Mouse (Mus musculus): ENCODE measurements around the gene Tcf7l2.

The Tcf7l2 gene

GRCm38 (mm10) chr19:55939090-55939489 is 197.5 kb downstream of the Tcf7l2 start:
- no peak for DNase-seq (ENCODE audit: extremely low spot score)

DNA sequence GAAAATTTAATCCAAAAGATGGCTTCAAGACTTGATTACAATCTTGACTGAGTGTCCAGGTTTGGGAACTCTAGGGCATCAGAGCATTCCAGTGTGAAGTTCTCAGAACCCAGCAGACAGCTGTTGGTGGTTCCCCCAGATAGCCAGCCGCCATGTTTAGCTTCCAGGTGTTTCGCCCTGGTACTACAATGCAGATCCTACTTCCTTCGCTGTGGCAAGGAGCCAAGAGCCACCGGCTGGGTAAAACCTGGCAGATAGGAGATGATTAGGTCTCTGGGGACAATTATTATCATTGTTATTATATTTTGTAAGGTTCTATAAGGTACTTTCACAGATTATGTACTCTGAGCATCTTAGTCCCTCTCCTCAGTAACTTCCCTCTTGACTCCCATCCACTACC is 198.1 kb downstream of the Tcf7l2 start:
- DNase-seq (ENCODE audit: extremely low spot score), result no peak

GRCm38 (mm10) chr19:55940538-55941252 is 199.1 kb downstream of the Tcf7l2 start:
- DNase-seq (ENCODE audit: extremely low spot score), result peak; percentile 33

DNA sequence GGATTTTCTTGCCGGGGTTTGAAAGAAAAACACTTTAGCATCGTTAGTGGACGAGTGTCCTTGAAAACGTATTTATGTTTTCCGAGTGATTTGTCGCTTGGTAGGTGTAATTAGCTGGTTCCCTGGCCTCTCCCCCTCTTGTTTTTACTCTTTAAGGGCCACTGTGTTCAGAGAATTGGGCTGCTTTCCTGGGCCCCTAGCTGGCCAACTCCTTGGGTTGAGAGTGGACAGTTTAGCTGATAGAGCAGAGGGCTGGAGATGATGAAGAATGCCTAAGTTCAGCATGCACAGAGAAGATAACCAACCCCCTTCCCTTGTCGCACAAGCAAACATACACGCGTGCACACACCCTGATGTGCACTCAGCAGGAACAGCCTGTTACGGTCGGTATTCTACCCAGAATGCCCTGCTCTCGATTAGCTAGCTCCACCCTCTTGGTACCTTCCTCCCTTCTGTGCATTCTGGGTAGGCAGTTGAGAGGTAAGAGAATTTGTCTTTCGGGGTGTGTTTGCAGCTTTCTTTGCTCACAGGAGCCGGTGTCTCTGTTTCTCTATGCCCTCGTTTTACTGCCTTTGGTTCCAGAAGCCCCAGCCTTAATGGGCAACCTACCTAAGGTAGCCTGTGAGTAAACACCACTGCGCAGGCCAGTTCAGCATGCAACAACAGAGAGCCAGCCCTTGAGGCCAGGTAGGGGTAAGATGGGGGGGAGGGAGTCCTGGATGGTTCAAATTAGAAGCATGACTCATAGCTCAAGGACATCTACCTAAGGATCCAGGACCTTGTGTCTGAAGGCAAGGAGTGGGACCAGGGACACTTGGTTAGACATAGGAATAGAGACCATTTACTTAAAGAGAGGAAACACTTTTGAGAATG is 199.9 kb downstream of the Tcf7l2 start:
- DNase-seq (ENCODE audit: extremely low spot score), result peak; percentile 16

- DNase-seq (ENCODE audit: extremely low spot score), result no peak
These were observed 209.8 kb downstream of the Tcf7l2 start for GRCm38 (mm10) chr19:55951397-55951796.

DNA sequence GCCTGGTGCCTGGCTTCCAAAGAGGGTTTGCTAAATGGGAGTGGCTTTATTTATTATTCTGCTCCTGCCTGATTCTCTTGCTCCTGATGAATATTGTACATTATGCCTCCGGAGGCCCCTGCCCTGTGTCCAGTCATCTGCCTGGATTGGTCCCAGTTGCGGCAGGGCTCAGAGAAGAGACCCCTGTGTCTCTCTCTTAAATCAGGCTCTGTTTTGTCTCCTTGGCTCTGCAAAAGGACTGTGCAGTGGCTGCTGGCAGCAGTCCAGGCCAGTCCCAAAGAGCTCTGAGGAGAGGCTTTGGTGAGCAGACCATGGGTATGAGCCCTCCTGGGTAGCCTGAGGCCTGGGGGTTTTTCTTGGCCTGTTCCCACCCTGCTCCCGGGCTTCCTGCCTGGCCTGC is 211.6 kb downstream of the Tcf7l2 start:
- no peak for DNase-seq (ENCODE audit: extremely low spot score)

- DNase-seq (ENCODE audit: extremely low spot score), result no peak
These were observed 213.5 kb downstream of the Tcf7l2 start for GRCm38 (mm10) chr19:55955126-55955525.

DNA sequence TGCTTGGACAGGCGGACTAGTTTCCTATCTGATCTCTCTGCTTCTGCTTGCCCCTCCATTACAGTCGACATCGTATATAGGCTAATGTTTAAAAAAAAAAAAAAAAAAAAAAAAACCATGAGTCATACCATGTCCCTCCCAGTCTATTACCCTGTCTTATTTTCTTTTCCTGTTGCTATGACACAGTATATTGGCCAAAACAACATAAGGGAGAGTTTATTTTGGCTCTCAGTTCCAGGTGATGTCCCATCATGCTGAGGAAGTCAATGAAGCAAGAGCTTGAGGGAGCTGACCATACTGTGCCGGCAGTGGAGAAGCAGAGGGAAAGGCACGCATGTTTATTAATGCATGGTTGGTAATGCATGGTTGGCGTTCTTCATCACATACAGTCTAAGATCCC is 215.1 kb downstream of the Tcf7l2 start:
- DNase-seq (ENCODE audit: extremely low spot score), result no peak

- DNase-seq (ENCODE audit: extremely low spot score), result no peak
These were observed 222.8 kb downstream of the Tcf7l2 start for GRCm38 (mm10) chr19:55964421-55964820.

GRCm38 (mm10) chr19:55966066-55966465 is 224.4 kb downstream of the Tcf7l2 start:
- no peak for DNase-seq (ENCODE audit: extremely low spot score)

- peak; percentile 25 for DNase-seq (ENCODE audit: extremely low spot score)
These were observed 228.4 kb downstream of the Tcf7l2 start for GRCm38 (mm10) chr19:55969929-55970531.

- DNase-seq (ENCODE audit: extremely low spot score), result no peak
These were observed 234.5 kb downstream of the Tcf7l2 start for GRCm38 (mm10) chr19:55976073-55976472.

All from embryo, embryonic 9.5 days (tissue).